Mouse (Mus musculus): ENCODE data around the gene Gipr. TPM values are rescaled to one million over a fixed set of nuclear protein-coding genes. Genes with fewer than 3 reads are reported as not detected.

The Gipr gene
- 0.36 and 1.0 TPM in 2 replicates for polyA plus RNA-seq (2015; fragmentation: Nextera tagmentation; extraction: Ambion mirVana)

DNA sequence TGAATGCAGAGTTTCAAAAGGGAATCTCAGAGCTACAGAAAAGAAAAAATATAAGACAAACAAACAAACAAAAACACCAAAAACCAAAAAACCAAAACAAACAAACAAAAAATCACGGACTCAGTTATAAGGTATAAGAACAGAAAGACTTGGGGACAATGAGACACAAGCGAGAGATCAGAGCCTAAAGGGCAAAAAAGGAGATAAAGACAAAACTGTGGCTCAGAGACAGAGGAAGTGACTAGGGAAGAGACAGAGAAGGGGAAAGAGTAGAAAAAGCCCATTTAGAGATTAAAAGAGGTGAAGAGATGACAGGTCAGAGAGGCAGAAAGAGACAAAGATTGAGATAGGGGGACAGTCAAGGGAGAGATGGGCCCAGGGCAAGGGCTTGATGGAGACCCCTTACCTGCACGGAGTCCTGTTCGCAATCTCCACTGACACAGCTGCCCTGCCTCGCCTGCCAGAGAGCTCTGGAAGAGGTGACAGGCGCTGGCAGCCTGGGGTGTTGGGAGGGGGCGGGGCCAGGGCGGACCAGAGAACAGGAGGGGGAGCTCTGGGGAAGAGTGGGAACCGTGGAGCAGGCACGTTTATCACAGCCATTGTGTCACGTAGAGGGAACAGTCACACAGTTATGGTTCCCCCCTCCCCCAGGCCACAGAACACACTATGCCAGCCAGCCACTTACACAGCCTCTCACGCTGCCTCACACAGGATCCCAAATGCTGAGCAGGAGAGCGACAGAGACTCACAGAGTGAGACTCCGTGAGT, at the start of gene Gipr:
Gipr (minus strand) TSS at position 472 of the 768 bp plus-strand sequence.
- H3K9me3 ChIP-seq (replicated peaks) = no peaks in the 10 kb centered on the region
- peaks cover 86% of the 10 kb centered on the region for H3K27me3 ChIP-seq
- no peak for ATAC-seq (ENCODE audit: insufficient read depth)
- H3K4me2 ChIP-seq = peak within 1 kb of the TSS; percentile 48
- no peak within 1 kb of the TSS for H3K27ac ChIP-seq (replicated peaks)
- no peak within 1 kb of the TSS for H3K9ac ChIP-seq
- 9% methylated on average over 14 of the region's 14 CpGs for WGBS (ENCODE audit: insufficient replicate concordance)
- H3K4me3 ChIP-seq (replicated peaks) = peak within 1 kb of the TSS; percentile 4; the same call in 1 of the 2 replicates
- peaks cover 28% of the 10 kb centered on the region for H3K4me1 ChIP-seq (replicated peaks)
- H3K36me3 ChIP-seq (replicated peaks) = no peaks in the 10 kb centered on the region

DNA sequence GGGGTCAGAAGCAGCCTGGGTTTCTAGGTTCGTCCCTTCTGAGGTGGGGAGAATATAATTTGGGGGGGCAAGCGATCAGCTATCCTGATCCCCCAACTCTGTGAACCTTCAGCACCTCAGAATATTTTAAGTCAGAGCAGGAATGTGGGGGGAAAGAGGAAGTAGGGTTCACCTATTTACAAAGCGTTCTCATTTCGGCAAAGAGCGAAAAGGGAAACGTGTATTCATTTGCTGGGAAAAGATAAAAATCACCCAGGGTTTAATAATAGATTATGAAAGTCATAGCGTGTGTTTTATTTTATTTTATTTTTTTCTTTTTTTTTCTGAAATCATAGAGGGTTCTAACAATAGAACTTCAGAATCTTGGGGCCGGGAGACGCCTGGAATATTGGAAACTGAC, 49.0 kb upstream of the Gipr start:
- 32% methylated on average over 9 of the region's 9 CpGs for WGBS (ENCODE audit: insufficient replicate concordance)
- H3K27me3 ChIP-seq = peaks cover 79% of the 10 kb centered on the region
- H3K36me3 ChIP-seq (replicated peaks) = no peaks in the 10 kb centered on the region
- no peak overlapping the region for H3K9ac ChIP-seq
- H3K27ac ChIP-seq (replicated peaks) = no peak overlapping the region
- H3K9me3 ChIP-seq (replicated peaks) = 0 out of 2 replicates have a peak, but pooled peaks cover 2% of the 10 kb centered on the region
- no peak overlapping the region for H3K4me3 ChIP-seq (replicated peaks)
- 0 out of 2 replicates have a peak overlapping the region, but pooled peaks have one; percentile 6 for H3K4me2 ChIP-seq
- peaks cover 10% of the 10 kb centered on the region for H3K4me1 ChIP-seq (replicated peaks)
- ATAC-seq (ENCODE audit: insufficient read depth) = no peak

DNA sequence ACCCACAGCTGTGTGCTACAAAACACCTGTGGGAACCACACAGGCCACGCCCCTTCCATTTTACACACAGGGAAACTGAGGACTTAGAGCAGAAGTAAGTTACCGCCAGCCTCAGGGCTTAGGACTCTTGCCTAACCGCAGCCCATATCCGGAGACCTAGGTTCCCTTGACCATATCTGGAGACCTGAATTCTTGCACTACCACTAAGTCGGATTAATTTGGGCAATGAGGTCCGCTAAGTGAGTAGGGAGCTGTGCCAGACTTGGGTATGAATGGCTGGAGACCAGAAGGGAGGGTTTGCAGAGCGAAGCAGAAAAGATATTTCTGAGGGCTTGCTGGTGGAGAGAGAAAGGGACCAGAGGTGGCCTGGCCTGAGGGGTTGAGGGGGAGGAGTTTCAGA, 48.4 kb upstream of the Gipr start:
- peaks cover 10% of the 10 kb centered on the region for H3K4me1 ChIP-seq (replicated peaks)
- 0 out of 2 replicates have a peak, but pooled peaks cover 5% of the 10 kb centered on the region for H3K9me3 ChIP-seq (replicated peaks)
- H3K4me3 ChIP-seq (replicated peaks) = no peak overlapping the region
- H3K36me3 ChIP-seq (replicated peaks) = no peaks in the 10 kb centered on the region
- peaks cover 78% of the 10 kb centered on the region for H3K27me3 ChIP-seq
- peak overlapping the region; percentile 6; the same call in 1 of the 2 replicates for H3K4me2 ChIP-seq
- 51% methylated on average over 7 of the region's 7 CpGs for WGBS (ENCODE audit: insufficient replicate concordance)
- H3K9ac ChIP-seq = no peak overlapping the region
- ATAC-seq (ENCODE audit: insufficient read depth) = no peak
- no peak overlapping the region for H3K27ac ChIP-seq (replicated peaks)

DNA sequence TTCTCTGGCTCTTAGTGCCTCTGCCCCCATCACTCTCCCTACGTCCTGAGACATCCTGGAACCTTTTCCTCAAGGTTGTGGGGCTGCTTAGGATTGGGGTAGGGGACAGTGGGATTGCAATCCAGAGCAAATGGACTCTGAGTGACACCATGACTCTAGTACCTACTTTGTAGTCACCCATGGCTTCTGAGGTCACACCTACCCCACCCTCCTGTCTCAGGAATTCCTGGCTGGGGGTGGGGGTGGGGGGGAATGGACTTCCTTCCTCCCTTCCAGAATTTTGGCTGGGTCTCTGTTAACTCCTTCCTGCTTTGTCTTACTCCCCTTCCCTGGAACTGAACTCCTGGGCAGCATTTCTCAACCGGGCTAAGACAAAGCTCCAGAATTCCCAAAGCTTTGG, 47.5 kb upstream of the Gipr start:
- H3K9me3 ChIP-seq (replicated peaks) = 0 out of 2 replicates have a peak, but pooled peaks cover 5% of the 10 kb centered on the region
- H3K36me3 ChIP-seq (replicated peaks) = no peaks in the 10 kb centered on the region
- ATAC-seq (ENCODE audit: insufficient read depth) = no peak
- no peak overlapping the region for H3K4me3 ChIP-seq (replicated peaks)
- peaks cover 74% of the 10 kb centered on the region for H3K27me3 ChIP-seq
- WGBS (ENCODE audit: insufficient replicate concordance) = 42% methylated on average over 2 of the region's 2 CpGs
- no peak overlapping the region for H3K9ac ChIP-seq
- H3K4me1 ChIP-seq (replicated peaks) = peaks cover 10% of the 10 kb centered on the region
- H3K27ac ChIP-seq (replicated peaks) = no peak overlapping the region
- peak overlapping the region; percentile 64; the same call in 1 of the 2 replicates for H3K4me2 ChIP-seq

DNA sequence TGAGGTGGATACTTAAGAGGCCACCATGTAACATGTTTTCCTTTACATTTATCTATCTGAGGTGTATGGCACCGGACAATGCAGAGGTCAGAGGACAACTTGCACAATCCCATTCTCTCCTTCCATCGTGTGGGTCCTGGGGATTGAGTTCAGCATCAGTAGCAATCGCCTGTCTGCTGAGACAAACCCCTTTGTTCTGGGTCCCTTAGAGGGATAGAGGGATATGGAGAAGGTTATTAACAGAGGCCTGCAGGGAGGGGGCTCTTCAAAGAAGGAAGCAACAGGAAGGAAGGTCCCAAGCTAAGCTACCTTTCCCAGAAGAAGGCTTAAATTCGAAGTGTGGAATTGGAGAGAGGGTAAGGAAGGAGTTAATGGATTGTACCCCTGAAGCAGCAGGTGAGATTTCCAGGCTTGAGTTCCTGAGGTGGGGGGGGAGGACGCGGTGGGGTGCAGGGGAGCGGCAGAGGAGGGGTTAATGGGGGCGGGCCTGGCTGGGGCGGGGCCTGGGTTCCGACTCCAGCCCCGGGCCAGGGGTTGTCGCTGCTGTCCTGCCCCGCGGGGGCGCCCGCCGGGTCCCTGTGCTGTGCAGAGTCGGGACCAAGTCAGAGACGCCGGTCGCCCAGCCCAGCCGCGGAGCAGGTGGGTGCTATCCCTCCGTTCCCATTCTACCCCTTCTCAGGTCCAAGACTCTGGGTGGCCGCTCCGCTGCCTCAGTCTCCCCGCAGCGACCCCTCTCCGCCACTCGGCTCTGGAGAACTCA, 46.2 kb upstream of the Gipr start, which contains the start of gene Gpr4:
Gpr4 (plus strand) TSS at position 543 of the 760 bp plus-strand sequence.
- ATAC-seq (ENCODE audit: insufficient read depth) = peak; percentile 51

DNA sequence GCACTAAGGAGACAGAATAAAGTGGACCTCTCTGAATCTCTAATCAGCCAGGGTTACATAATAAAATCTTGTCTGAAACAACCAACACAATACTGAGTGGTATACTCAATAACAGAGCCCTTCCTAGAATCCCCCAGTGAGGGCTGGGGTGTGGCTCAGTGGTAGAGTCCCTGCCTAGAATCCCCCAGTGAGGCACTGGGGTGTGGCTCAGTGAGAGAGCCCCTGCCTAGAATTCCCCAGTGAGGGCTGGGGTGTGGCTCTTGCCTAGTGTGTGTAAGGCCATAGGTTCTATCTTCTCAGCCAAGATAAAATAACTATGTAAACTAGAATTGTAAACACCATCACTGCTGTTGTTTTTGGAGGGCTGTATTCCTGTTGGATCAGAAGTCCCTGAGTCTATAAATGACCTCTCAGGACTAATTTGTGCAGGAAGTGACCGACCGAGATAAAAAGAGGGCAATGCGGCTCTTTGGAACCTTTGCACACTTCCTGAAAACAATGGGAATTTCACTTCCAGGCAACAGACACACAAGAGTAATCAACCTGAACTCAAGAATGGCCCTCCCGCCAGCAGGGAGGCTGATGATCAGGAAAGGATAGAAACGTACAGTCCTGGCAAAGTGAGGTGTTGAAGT, 45.2 kb upstream of the Gipr start:
- H3K4me1 ChIP-seq (replicated peaks) = peaks cover 10% of the 10 kb centered on the region
- peaks cover 54% of the 10 kb centered on the region for H3K27me3 ChIP-seq
- H3K4me3 ChIP-seq (replicated peaks) = no peak overlapping the region

More for the DNA sequence above, 46.2 kb upstream of the Gipr start, which contains the start of gene Gpr4:
- H3K27me3 ChIP-seq = peaks cover 64% of the 10 kb centered on the region
- peaks cover 10% of the 10 kb centered on the region for H3K4me1 ChIP-seq (replicated peaks)
- H3K9me3 ChIP-seq (replicated peaks) = 0 out of 2 replicates have a peak, but pooled peaks cover 5% of the 10 kb centered on the region
- H3K9ac ChIP-seq = no peak within 1 kb of the TSS; the same call in 1 of the 2 replicates
- H3K4me2 ChIP-seq = peak within 1 kb of the TSS; percentile 64
- peak within 1 kb of the TSS; percentile 44 for H3K4me3 ChIP-seq (replicated peaks)
- WGBS (ENCODE audit: insufficient replicate concordance) = 4% methylated on average over 29 of the region's 30 CpGs
- H3K36me3 ChIP-seq (replicated peaks) = no peaks in the 10 kb centered on the region
- H3K27ac ChIP-seq (replicated peaks) = no peak within 1 kb of the TSS

DNA sequence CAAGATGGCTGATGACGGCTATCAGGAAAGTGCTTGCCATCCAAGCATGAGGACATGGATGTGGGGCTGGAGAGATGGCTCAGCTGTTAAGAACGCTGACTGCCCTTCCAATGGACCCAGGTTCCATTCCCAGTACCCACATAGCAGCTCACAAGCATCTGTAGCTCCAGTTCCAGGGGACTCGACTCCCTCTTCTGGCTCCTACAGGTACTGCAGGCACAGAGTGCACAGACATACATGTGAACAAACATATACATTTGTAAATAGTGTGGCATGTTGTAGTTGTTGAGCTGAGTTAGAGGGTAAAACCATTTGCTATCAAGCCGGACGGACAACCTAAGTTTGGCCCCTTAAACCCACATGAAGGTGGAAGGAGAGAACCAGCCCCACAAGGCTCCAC, 44.1 kb upstream of the Gipr start:
- Histone ChIP-seq H3K4me1 (replicated peaks) (peaks cover 10% of the 10 kb centered on the region), H3K4me3 (replicated peaks) (no peak overlapping the region), H3K27ac (replicated peaks) (no peak overlapping the region), H3K36me3 (replicated peaks) (0 out of 2 replicates have a peak, but pooled peaks cover 5% of the 10 kb centered on the region), H3K9me3 (replicated peaks) (0 out of 2 replicates have a peak, but pooled peaks cover 5% of the 10 kb centered on the region), H3K27me3 (peaks cover 43% of the 10 kb centered on the region), H3K9ac (no peak overlapping the region), H3K4me2 (no peak overlapping the region)
- no peak for ATAC-seq (ENCODE audit: insufficient read depth)
- 71% methylated on average over 5 of the region's 5 CpGs for WGBS (ENCODE audit: insufficient replicate concordance)

More for the DNA sequence above, 45.2 kb upstream of the Gipr start:
- no peak for ATAC-seq (ENCODE audit: insufficient read depth)
- no peak overlapping the region for H3K4me2 ChIP-seq
- no peaks in the 10 kb centered on the region for H3K36me3 ChIP-seq (replicated peaks)
- H3K9ac ChIP-seq = no peak overlapping the region
- 40% methylated on average over 5 of the region's 5 CpGs for WGBS (ENCODE audit: insufficient replicate concordance)
- H3K9me3 ChIP-seq (replicated peaks) = 0 out of 2 replicates have a peak, but pooled peaks cover 5% of the 10 kb centered on the region
- no peak overlapping the region for H3K27ac ChIP-seq (replicated peaks)

DNA sequence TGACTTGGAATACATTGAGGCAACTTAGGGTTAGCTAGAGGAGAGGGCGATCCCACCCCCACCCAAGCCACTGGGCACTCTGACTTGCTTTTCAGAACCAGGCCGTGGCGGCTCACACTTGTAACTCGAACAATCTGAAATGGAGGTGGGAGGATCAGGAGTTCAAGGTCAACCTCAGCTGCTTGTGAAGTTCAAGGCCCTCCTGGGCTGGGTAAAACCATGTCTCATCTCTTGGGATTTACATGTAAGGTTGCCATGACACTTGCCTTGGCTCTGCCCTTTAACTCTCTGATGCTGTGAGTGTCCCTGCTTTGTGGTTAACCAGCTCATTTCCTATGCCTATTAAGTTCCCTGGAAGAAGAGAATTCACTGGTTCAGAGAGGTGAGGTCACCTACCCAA, 43.6 kb upstream of the Gipr start:
- 64% methylated on average over 4 of the region's 4 CpGs for WGBS (ENCODE audit: insufficient replicate concordance)
- H3K4me2 ChIP-seq = no peak overlapping the region

DNA sequence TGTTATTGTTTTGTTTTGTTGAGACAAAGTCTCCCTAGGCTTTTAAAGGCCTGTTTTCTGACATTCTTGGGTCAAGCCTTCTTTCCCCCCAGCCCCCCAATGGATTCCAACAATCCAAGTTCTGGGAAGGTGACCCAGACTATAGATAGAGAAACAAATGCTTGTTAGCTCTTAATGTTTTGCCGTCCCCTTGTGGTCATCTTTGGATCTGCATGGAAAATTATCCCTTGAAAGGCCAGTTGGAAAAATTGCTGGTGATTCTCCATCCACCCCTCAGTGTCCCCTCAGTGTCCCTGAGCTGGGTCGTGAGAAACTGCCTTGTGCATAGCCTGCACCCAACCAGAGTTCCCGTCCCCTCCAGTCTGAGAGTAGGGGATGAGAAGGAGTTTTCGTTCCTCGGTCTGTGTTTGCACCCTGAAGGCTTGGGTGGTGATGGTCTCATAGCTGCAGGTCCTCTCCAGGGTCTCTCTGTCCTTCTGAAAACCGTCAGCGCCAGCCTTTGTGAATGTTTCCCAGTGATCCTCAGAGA, 43.1 kb upstream of the Gipr start:
- Histone ChIP-seq H3K4me2 (no peak overlapping the region), H3K9me3 (replicated peaks) (0 out of 2 replicates have a peak, but pooled peaks cover 5% of the 10 kb centered on the region), H3K36me3 (replicated peaks) (0 out of 2 replicates have a peak, but pooled peaks cover 8% of the 10 kb centered on the region), H3K4me3 (replicated peaks) (no peak overlapping the region), H3K4me1 (replicated peaks) (peaks cover 10% of the 10 kb centered on the region), H3K27ac (replicated peaks) (no peak overlapping the region), H3K27me3 (peaks cover 33% of the 10 kb centered on the region), H3K9ac (no peak overlapping the region)
- no peak for ATAC-seq (ENCODE audit: insufficient read depth)
- 48% methylated on average over 7 of the region's 7 CpGs for WGBS (ENCODE audit: insufficient replicate concordance)

More for the DNA sequence above, 43.6 kb upstream of the Gipr start:
- Histone ChIP-seq H3K27ac (replicated peaks) (no peak overlapping the region), H3K36me3 (replicated peaks) (0 out of 2 replicates have a peak, but pooled peaks cover 8% of the 10 kb centered on the region), H3K9me3 (replicated peaks) (0 out of 2 replicates have a peak, but pooled peaks cover 5% of the 10 kb centered on the region), H3K4me1 (replicated peaks) (peaks cover 10% of the 10 kb centered on the region), H3K4me3 (replicated peaks) (no peak overlapping the region), H3K9ac (no peak overlapping the region), H3K27me3 (peaks cover 38% of the 10 kb centered on the region)
- no peak for ATAC-seq (ENCODE audit: insufficient read depth)

DNA sequence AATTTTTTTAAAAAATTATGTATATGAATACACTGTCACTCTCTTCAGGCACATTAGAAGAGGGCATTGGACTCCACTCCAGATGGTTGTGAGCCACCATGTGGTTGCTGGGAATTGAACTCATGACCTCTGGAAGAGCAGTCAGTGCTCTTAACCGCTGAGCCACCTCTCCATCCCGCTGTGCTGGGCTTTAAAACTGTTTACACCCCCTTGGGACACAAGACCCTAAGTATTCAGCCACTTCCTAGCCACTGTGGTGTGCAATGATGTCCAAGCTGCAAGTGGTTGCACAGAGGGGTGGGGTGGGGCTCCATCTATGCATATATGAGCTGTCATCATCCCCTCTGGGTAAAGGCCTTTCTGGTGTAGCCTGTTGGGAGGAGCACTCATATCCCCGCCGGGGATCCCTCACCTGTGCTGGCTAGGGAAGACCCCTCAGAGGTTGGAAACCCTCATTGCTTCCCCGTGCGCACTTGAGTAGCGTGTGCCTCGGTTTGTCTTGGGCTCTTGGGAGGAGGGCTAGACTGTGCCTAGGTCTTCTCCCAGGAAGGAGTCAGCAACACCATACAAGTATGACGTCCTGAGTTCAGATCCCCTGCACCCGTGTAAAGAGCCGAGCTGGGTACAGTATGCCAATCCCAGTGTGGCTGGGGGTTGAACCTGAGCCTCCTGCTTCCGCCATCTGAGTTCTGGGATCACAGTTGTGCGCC, 42.4 kb upstream of the Gipr start:
- Histone ChIP-seq H3K27me3 (peaks cover 26% of the 10 kb centered on the region), H3K27ac (replicated peaks) (no peak overlapping the region), H3K4me3 (replicated peaks) (no peak overlapping the region), H3K9me3 (replicated peaks) (0 out of 2 replicates have a peak, but pooled peaks cover 5% of the 10 kb centered on the region), H3K4me1 (replicated peaks) (peaks cover 10% of the 10 kb centered on the region), H3K36me3 (replicated peaks) (0 out of 2 replicates have a peak, but pooled peaks cover 8% of the 10 kb centered on the region), H3K9ac (no peak overlapping the region), H3K4me2 (no peak overlapping the region)
- ATAC-seq (ENCODE audit: insufficient read depth) = no peak
- WGBS (ENCODE audit: insufficient replicate concordance) = 71% methylated on average over 13 of the region's 13 CpGs
